In the genomic region with DNA sequence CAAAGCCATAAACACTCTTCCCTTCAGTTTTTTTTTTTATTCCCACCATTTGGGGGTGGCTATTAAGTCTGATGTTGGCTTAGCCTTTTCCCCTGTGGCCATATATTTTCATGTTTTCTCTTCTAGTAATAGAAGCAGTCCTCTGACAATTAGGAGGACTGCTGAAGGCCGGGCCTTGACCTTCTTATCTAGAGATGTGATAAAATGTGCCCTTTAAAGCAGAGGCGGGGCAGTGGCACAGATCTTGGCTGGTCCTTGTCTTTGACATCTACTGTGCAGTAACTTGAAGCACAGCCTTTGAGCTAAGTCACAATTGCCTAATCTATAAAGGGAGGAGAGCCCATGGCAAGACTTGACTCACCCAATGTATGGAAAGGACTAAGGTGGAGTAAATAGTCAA, we compare ENCODE assay signal across 27 mouse cellular contexts.
DNase-seq lines count a peak whose midpoint lies in the region; ATAC-seq and TF ChIP-seq lines count a peak whose summit lies in the region.
"Had no signal": no experiment of that assay in that cellular context is flagged by ENCODE, and none has a peak within 500 bp of the region (broad histone marks: within the 10 kb centered on the region; RNA-seq: fewer than 3 reads in every experiment).

No protein-coding gene starts in this region.

- peaks cover 3% of the 10 kb centered on the region; the same call in 1 of the 2 replicates for H3K27me3 ChIP-seq in heart, embryonic 12.5 days (replicated peaks)
- H3K27me3 ChIP-seq in midbrain, postnatal 0 days (ENCODE audit: insufficient read depth, low read length), result no peaks in the 10 kb centered on the region
- H3K27me3 ChIP-seq: CH12.LX; embryonic facial prominence, embryonic 13.5 days; embryonic facial prominence, embryonic 15.5 days; forebrain, embryonic 12.5 days had no signal

- H3K4me2 ChIP-seq in heart, embryonic 12.5 days, result no peak overlapping the region
- no peak overlapping the region for H3K4me2 ChIP-seq in midbrain, postnatal 0 days (ENCODE audit: low read depth, low read length, poor library complexity, severe bottlenecking)
- H3K4me2 ChIP-seq: embryonic facial prominence, embryonic 13.5 days; embryonic facial prominence, embryonic 15.5 days; forebrain, embryonic 12.5 days had no signal

- no peak overlapping the region for H3K27ac ChIP-seq in heart, embryonic 12.5 days (ENCODE audit: poor library complexity, severe bottlenecking)
- H3K27ac ChIP-seq in midbrain, postnatal 0 days (ENCODE audit: low read depth, low read length), result no peak overlapping the region
- H3K27ac ChIP-seq: embryonic facial prominence, embryonic 13.5 days; embryonic facial prominence, embryonic 15.5 days; forebrain, embryonic 10.5 days; forebrain, embryonic 12.5 days had no signal

- no peak for TF ChIP-seq CTCF in midbrain, postnatal 0 days (IDR thresholded peaks at IDR 0.05)

- H3K9me3 ChIP-seq in heart, embryonic 12.5 days (replicated peaks), result no peaks in the 10 kb centered on the region
- no peaks in the 10 kb centered on the region for H3K9me3 ChIP-seq in midbrain, postnatal 0 days (ENCODE audit: low read length)
- H3K9me3 ChIP-seq: embryonic facial prominence, embryonic 13.5 days; embryonic facial prominence, embryonic 15.5 days; forebrain, embryonic 10.5 days; forebrain, embryonic 12.5 days had no signal

- no peaks in the 10 kb centered on the region for H3K36me3 ChIP-seq in heart, embryonic 12.5 days
- H3K36me3 ChIP-seq in midbrain, postnatal 0 days (ENCODE audit: insufficient read depth, low read length), result no peaks in the 10 kb centered on the region
- H3K36me3 ChIP-seq: embryonic facial prominence, embryonic 13.5 days; embryonic facial prominence, embryonic 15.5 days; forebrain, embryonic 10.5 days; forebrain, embryonic 12.5 days; G1E had no signal

- H3K4me1 ChIP-seq in heart, embryonic 12.5 days (replicated peaks), result 0 out of 2 replicates have a peak, but pooled peaks cover 5% of the 10 kb centered on the region
- peaks cover 5% of the 10 kb centered on the region; the same call in 1 of the 2 replicates for H3K4me1 ChIP-seq in midbrain, postnatal 0 days (ENCODE audit: insufficient read depth, low read length)

- no peak overlapping the region for H3K4me3 ChIP-seq in heart, embryonic 12.5 days
- H3K4me3 ChIP-seq in midbrain, postnatal 0 days (ENCODE audit: low read depth, low read length), result no peak overlapping the region
- H3K4me3 ChIP-seq: embryonic facial prominence, embryonic 13.5 days; embryonic facial prominence, embryonic 15.5 days; erythroblast, embryonic 14.5 days; forebrain, embryonic 10.5 days; forebrain, embryonic 12.5 days had no signal

- no peak overlapping the region for H3K9ac ChIP-seq in heart, embryonic 12.5 days
- no peak overlapping the region for H3K9ac ChIP-seq in midbrain, postnatal 0 days (replicated peaks; ENCODE audit: low read length, poor library complexity, severe bottlenecking)
- H3K9ac ChIP-seq: embryonic facial prominence, embryonic 13.5 days; embryonic facial prominence, embryonic 15.5 days; forebrain, embryonic 12.5 days had no signal

- ATAC-seq in heart, embryonic 12.5 days (ENCODE audit: insufficient number of reproducible peaks, low FRiP score), result no peak
- ATAC-seq in midbrain, postnatal 0 days (ENCODE audit: low FRiP score), result no peak
- ATAC-seq: activated CD4-positive, CD25-positive, alpha-beta regulatory T cell, adult 4 months; CD4-positive, CD25-positive, alpha-beta regulatory T cell, adult 4 months; forebrain, embryonic 14.5 days; forebrain, embryonic 16.5 days; Patski had no signal

- DNase-seq in adrenal gland, adult (ENCODE audit: inconsistent age in 2 of 2, low spot score in 1 of 2), result peak; percentile 60 to 80
- DNase-seq in adrenal gland, postnatal 25 days, result no peak
- DNase-seq in heart, adult 11 months, result peak; percentile 33
- DNase-seq in adrenal gland, postnatal 14 days, result peak; percentile 28
- DNase-seq in midbrain, postnatal 0 days (ENCODE audit: low spot score), result no peak
- no peak for DNase-seq in adipocyte (ENCODE audit: low spot score)
- DNase-seq: B cell, adult 2 months; cerebellum, adult 11 months; cerebellum, adult 18-20 months; cerebellum, adult 8-10 months; cerebellum, adult 9-11 months; cerebellum, postnatal 14 days; cerebellum, postnatal 36 days; embryo, embryonic 11 days had no signal

- 29% methylated on average over 2 of the region's 2 CpGs for WGBS in heart, embryonic 12.5 days
- WGBS in midbrain, postnatal 0 days, result 96% methylated on average over 2 of the region's 2 CpGs

Comparison
In these comparisons a context has a peak if more than half of its experiments do, and no peak if none do; other contexts are left out.
1. DNase-seq: peak in adrenal gland, adult (2 of 2), heart, adult 11 months (single experiment) and adrenal gland, postnatal 14 days (single experiment); none in adrenal gland, postnatal 25 days (single experiment), midbrain, postnatal 0 days (single experiment) and adipocyte (single experiment).